Mouse (Mus musculus) cortical plate, adult 2 months (tissue): ENCODE results near the gene Kcnmb2.

Experiments used
- CTCF ChIP-seq: fragments of 200-500 bp; IDR thresholded peaks from 2 replicates; pipeline ENCODE4 v1.5.1; 2011; ENCODE audit warnings: mild to moderate bottlenecking, control low read depth, low read length; ENCODE audit not compliant: insufficient read depth; ENCODE audit errors: extremely low read depth
- POLR2A ChIP-seq: fragments of 200-500 bp; IDR thresholded peaks from 2 replicates; pipeline ENCODE4 v1.6.1; 2011; ENCODE audit warnings: mild to moderate bottlenecking, low read length, control low read depth; ENCODE audit not compliant: insufficient read depth; ENCODE audit errors: extremely low read depth

GRCm38 (mm10) chr3:32043814-32044213 lies 141.5 kb downstream of the Kcnmb2 start:
- TF ChIP-seq CTCF (no peak), POLR2A (no peak)
